Mouse (Mus musculus) c-Kit-positive CD71-positive TER-119-negative erythroid progenitor cells, embryonic 14.5 days (primary cell): ENCODE measurements around the gene Defb20.

Experiments
- DNase-seq: peaks from one replicate; pipeline ENCODE4 v3.0.0-alpha.2; 2013; ENCODE audit warnings: low read depth

The Defb20 gene

GRCm38 (mm10) chr2:152500204-152500862 lies 23.5 kb downstream of the Defb20 start:
- no peak for DNase-seq

GRCm38 (mm10) chr2:152500863-152501229 lies 24.0 kb downstream of the Defb20 start:
- no peak for DNase-seq

- no peak for DNase-seq
These were observed 27.1 kb downstream of the Defb20 start for GRCm38 (mm10) chr2:152503950-152504349.

GRCm38 (mm10) chr2:152511592-152511991 lies 34.7 kb downstream of the Defb20 start, which contains the start of gene Defb26:
Gene Defb26 (minus strand): TSS chr2:152511692.
- DNase-seq: no peak

GRCm38 (mm10) chr2:152516084-152516483 lies 39.2 kb downstream of the Defb20 start:
- no peak for DNase-seq

GRCm38 (mm10) chr2:152517981-152518380 lies 41.1 kb downstream of the Defb20 start, which contains the start of gene Defb28:
Gene Defb28 (plus strand): TSS chr2:152518255.
- DNase-seq: no peak
